Mouse (Mus musculus) heart, adult 11 months (tissue): ENCODE data around the gene Dnajc12.
"Not testable (repeated sequence)": the region's sequence is repeated elsewhere in the genome, so short reads cannot be mapped to it uniquely, and the experiment has no call there.

Experiments
- DNase-seq: peaks from one replicate; pipeline ENCODE4 v3.0.0; 2022

Dnajc12 gene

DNA sequence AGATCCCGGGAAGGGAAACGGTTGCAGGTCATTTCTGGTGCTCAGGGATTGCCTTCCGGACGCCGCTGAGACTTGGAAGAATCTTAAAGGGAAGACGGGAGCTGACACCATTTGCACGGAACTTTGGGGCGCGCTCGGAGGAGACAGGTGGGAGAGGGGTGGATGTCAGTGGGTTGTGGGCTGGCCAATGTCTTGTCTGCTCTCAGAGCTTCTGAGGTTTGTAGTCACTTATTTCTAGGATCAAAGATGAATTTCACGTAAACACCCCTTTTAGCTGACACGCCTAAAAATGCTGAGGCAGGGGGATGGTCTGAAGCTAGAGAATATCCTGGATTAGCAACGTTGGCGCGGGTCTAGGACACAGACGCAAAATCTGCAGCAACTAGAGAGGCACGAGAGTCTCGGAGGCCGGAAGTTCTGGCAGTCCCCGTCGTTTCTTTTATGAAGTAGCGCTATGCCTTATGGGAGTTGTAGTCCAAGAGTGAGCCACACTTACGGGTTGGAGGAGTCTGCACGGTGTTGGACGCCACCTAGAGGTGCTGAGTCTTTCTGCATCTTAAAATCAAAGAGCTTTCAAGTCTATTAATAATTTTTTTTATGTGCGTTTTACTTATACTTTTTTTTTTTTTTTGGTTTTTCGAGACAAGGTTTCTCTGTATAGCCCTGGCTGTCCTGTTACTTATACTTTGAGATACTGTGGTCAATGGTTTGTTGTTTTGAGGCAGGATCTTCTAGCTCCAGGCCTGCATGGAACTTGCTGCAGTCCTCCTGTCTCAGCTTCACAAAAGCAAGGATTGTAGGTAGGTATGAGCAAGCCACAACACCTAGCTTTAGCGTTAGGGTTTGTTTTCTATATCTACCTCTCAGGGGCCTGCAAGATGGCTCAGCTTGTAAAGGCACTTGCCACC is at the start of gene Dnajc12:
Gene Dnajc12, plus strand, starts transcription at position 72 of the 908 bp plus-strand sequence.
- DNase-seq = peak; percentile 98

GRCm38 (mm10) chr10:63336901-63337300 is 45.3 kb upstream of the Dnajc12 start:
- peak; percentile 81 for DNase-seq

- DNase-seq = no peak
These were observed 44.9 kb upstream of the Dnajc12 start for GRCm38 (mm10) chr10:63337326-63337725.

DNA sequence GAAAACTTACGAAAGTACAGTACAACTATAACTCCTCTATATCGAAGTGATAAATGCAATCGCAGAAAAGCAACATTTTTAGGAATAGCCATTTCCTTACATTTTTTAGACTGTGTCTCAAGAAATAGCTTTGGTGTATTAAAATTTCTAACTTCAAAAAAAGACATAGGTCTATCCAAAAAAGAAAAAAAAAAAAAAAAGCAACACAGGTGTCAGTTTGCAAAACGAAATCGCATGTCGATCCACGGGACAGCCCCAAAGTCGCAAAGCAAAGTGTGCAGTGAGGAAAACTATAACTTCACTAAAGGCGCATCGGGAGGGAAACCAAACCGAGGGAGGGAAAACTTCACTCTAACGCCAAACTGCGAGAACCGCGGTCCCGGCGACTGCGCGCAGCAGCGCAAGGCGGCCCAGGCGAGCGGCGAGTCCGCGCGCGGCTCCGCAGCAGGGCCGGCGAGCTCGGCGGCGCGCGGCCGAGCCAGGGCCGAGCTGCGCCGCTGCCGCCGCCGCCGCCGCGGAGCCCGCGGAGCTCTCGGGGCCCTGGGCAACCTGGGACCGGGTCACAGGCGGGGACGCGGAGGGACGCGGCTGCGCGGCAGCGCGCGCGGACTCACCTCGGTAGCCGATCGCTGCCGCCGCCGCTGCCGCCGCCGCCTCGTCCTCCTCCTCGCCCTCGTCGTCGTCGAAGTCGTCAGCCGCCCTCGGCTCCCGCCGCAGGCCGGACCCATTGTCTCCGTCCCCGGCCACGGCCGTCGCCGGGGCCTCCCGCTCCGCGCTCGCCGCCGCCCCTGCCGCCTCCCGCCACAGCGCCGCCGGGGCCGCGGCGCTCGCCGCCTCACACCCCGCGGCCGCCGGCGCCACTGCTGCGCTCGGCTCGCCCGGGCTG is 44.0 kb upstream of the Dnajc12 start:
- peak; percentile 98 for DNase-seq

DNA sequence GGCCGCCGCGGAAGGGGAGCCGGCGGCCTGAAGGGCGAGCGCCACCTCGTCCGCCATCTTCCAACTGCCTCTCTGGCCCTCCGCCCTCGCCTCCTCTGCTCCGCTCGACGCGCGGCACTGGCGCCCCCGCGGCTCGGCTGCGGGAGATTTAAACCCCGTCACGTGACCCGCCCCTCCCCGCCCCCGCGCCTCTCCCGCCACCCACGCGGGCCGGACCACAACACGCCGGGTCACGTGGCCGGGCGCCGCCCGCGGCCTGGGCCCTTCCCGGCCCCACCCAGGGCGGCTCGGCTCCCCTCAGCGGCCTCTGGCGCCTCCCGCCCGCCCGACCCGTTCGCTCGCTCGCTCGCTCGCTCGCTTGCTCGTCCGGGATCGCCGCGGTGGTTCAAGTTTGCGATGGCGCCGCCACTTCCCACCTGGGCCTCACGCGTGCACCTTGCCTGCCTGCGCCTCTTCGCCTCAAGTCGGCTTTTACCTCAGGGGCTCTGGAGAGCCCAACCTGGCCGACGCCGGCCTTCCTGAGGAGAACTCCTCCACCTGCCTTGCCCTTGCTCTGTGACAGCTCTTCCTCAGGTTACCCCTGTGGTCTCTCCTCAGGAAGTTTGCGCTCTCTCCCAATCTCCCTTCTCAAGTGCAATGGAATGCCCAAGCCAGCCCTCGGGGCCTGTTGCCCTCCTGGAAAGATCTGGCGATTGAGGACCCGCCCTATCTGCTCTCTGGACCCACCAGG is 43.2 kb upstream of the Dnajc12 start:
- DNase-seq = peak; percentile 100

DNA sequence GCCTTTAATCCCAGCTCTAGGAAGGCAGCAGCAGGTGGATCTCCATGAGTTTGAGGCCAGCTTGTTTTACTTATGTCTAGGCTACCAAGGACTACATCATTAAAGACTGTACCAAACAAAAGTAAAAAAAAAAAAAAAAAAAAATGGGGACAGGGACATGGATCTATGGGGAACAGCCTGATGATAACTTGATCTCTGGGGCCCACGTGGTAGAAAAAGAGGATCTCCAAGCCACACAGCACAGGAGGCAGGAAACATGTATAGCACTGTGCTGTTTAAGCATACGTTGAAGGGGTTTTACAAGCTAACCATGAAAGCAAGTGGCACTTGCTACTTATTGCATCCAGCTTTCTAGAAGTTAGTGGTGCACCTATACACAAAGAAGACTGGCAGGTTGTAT is 40.9 kb upstream of the Dnajc12 start:
- no peak for DNase-seq

DNA sequence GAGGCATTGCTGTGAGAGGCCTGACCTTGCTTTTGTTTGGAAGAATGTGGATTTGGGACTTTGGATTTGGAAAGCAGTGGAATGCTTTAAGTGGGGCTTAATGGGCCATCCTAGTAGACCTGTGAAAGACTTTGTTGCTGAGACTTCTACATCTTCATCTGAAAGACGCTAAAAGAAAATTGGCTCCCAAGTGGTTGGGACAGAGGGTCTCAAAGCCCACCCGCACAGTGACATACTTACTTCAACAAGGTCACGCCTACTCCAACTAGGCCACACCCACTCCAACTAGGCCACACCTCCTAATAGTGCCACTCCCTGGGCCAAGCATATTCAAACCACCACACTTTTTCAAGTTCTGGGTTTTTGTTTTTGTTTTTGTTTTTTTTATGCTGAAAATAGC is 37.5 kb upstream of the Dnajc12 start:
- DNase-seq = peak; percentile 64

- peak; percentile 33 for DNase-seq
These were observed 34.0 kb upstream of the Dnajc12 start for GRCm38 (mm10) chr10:63348291-63348690.

GRCm38 (mm10) chr10:63350666-63351065 is 31.6 kb upstream of the Dnajc12 start:
- DNase-seq = peak; percentile 55

GRCm38 (mm10) chr10:63351099-63351498 is 31.1 kb upstream of the Dnajc12 start:
- not testable (repeated sequence) for DNase-seq

- DNase-seq = no peak
These were observed 30.1 kb upstream of the Dnajc12 start for GRCm38 (mm10) chr10:63352111-63352510.

- DNase-seq = no peak
These were observed 21.7 kb upstream of the Dnajc12 start for GRCm38 (mm10) chr10:63360502-63360901.

GRCm38 (mm10) chr10:63365918-63366455 is 16.3 kb upstream of the Dnajc12 start:
- no peak for DNase-seq

DNA sequence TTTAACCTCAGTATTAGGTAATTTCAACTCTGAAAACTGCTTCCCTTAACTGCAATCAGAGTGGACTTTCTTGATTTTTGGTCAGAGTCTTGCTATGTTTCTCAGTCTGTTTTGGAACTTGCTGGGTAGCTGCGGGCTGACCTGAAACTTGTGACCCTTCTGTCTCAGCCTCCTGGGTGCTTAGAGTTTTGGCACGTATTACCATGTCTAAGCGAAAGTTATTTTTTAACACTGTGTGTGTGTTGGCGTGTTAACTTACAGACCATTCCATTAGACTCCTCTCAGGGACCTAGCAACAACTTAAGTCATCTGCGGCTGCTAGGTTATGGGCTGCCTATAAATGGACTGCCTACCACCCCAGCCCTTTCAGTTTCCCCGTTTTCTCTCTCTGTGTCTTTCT is 14.9 kb upstream of the Dnajc12 start:
- no peak for DNase-seq

GRCm38 (mm10) chr10:63368041-63368440 is 14.2 kb upstream of the Dnajc12 start:
- DNase-seq = no peak

GRCm38 (mm10) chr10:63376303-63376702 is 5.9 kb upstream of the Dnajc12 start:
- peak; percentile 78 for DNase-seq

DNA sequence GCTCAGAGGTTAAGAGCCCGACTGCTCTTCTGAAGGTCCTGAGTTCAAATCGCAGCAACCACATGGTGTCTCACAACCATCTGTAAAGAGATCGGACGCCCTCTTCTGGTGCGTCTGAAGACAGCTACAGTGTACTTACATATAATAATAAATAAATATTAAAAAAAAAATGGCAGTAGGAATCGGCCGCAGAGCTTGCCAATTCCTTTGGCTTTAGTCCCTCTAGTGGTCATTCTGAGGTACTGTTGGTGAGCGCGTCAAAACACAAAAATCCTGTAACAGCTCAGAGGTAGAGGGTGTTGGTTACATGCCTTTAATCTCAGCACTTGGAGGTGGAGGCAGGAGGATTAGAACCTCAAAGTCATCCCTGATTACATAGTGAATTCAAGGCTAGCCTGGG is 4.8 kb upstream of the Dnajc12 start:
- no peak for DNase-seq

DNA sequence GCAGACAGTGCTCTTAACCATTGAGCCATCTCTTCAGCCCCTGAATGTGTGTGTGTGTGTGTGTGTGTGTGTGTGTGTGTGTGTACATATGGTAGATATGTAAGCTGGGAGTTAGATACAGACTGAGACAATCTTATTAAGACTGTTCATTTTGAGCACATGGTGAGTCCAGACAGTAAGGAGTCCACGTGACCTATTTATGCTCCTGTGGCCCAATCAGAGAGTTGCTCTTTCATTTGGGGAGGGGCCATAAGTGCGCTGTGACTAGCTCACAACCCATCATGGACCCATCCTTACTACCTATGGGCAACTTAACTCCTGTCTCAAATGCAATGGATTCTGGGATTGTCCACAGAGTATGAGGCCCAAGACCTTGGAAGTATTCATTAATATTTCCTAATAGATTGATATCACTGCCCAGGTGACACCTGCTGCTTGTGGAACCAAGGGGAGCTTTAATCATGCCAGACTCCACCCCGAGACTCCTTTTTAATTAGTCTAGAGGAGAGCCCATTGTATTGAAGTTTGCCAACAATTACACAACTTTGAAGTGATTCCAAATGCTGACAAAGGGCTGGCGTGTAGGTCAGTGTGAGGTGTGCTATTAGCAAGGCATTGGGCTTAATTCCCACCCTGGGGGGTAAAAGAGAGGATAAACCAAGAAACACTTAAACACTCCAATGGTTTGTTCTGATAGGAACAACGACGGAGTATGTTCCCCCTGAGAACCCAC is 3.1 kb upstream of the Dnajc12 start:
- DNase-seq = no peak

- DNase-seq = no peak
These were observed 554 bp upstream of the Dnajc12 start, which contains the start of gene Sirt1 for GRCm38 (mm10) chr10:63381498-63382280. Gene Sirt1, minus strand, starts transcription at chr10:63381704.

DNA sequence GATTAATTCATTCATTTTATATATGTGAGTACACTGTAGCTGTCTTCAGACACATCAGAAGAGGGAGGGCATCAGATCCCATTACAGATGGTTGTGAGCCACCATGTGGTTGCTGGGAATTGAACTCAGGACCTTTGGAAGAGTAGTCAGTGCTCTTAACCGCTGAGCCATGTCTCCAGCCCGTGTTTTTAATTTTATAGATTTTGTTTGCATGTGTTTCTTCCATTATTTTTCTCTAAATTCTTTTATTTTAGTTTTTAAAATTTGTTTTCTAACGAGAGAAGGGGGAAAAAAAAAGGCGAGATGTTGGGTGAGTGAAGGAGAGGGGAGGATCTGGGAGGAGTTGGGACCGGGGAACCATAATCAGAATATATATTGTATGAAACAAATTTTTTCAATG is 3.7 kb downstream of the Dnajc12 start:
- DNase-seq = peak; percentile 4

- peak; percentile 98 for DNase-seq
These were observed 4.2 kb downstream of the Dnajc12 start for GRCm38 (mm10) chr10:63386444-63386843.
